Mouse (Mus musculus) liver, embryonic 14.5 days (tissue): Measurements from ENCODE around the gene Reps2. TPM values are rescaled to one million over a fixed set of nuclear protein-coding genes. Genes with fewer than 3 reads are reported as not detected.

ENCODE experiments used
- ATAC-seq: fragments of 200-750 bp; cut with Nextera tagmentation; 2 replicates; pipeline ENCODE4 v1.8.0; 2017; ENCODE audit warnings: moderate number of reproducible peaks, mild to moderate bottlenecking, moderate library complexity; ENCODE audit not compliant: insufficient read depth
- DNase-seq, 3 experiments: peaks; one replicate each; pipeline ENCODE4 v3.0.0-alpha.2; 2012 to 2013; ENCODE audit warnings: low read depth in 3 of 3, low spot score in 3 of 3
- H3K27ac ChIP-seq: fragments of 300-500 bp; sonication (generic); 2 replicates; pipeline ENCODE4 v1.5.1; 2014; ENCODE audit warnings: moderate library complexity, mild to moderate bottlenecking, control low read depth, inconsistent platforms
- H3K27me3 ChIP-seq: fragments of 300-500 bp; sonication (generic); 2 replicates; pipeline ENCODE4 v1.6.1; 2014; ENCODE audit warnings: mild to moderate bottlenecking, low read length, moderate library complexity; ENCODE audit not compliant: control insufficient read depth, insufficient read depth
- H3K36me3 ChIP-seq: fragments of 300-500 bp; sonication (generic); replicated peaks from 2 replicates; pipeline ENCODE4 v1.6.1; 2014; ENCODE audit warnings: low read depth; ENCODE audit not compliant: control insufficient read depth, insufficient read depth
- H3K4me1 ChIP-seq, 2 experiments: fragments of 200-500 bp in 1 of 2; fragments of 300-500 bp in 1 of 2; sonication (generic) in 1 of 2; replicated peaks; 2 replicates each; pipeline ENCODE4 v1.6.1; 2012 to 2014; ENCODE audit warnings: antibody characterized with exemption in 1 of 2, inconsistent platforms in 1 of 2, low read length in 1 of 2; ENCODE audit not compliant: control insufficient read depth in 2 of 2, insufficient read depth in 2 of 2
- H3K4me2 ChIP-seq: fragments of 300-500 bp; sonication (generic); 2 replicates; pipeline ENCODE4 v1.6.1; 2014; ENCODE audit warnings: low read depth, mild to moderate bottlenecking, control low read depth, moderate library complexity
- H3K4me3 ChIP-seq, 2 experiments: fragments of 200-500 bp in 1 of 2; fragments of 300-500 bp in 1 of 2; sonication (generic) in 1 of 2; 2 replicates each; pipeline ENCODE4 v1.5.1; 2012 to 2014; ENCODE audit warnings: low read depth in 2 of 2, low read length in 2 of 2, mild to moderate bottlenecking in 2 of 2, control low read depth in 1 of 2, inconsistent platforms in 1 of 2, moderate library complexity in 1 of 2; ENCODE audit not compliant: insufficient read depth in 1 of 2
- H3K9ac ChIP-seq: fragments of 300-500 bp; sonication (generic); replicated peaks from 2 replicates; pipeline ENCODE4 v1.6.1; 2014; ENCODE audit warnings: mild to moderate bottlenecking, control low read depth, moderate library complexity
- H3K9me3 ChIP-seq: fragments of 300-500 bp; sonication (generic); 2 replicates; pipeline ENCODE4 v1.6.1; 2016; ENCODE audit warnings: low read length, mixed read lengths; ENCODE audit not compliant: control insufficient read depth
- CTCF ChIP-seq: IDR thresholded peaks from 2 replicates; pipeline ENCODE4 v1.5.1; 2016; ENCODE audit warnings: antibody characterized with exemption, low read depth, control low read depth
- EP300 ChIP-seq: IDR thresholded peaks from 2 replicates; pipeline ENCODE4 v1.6.1; 2016; ENCODE audit warnings: antibody characterized with exemption, low read depth
- WGBS: fragments of 180-500 bp; shearing (Covaris S2); extraction: QIAGEN DNeasy Blood & Tissue Kit; methylation state at CpG from one replicate; pipeline ENCODE4 v1.1.7; 2014; ENCODE audit not compliant: insufficient replicate concordance; 5-methylcytosine and 5-hydroxymethylcytosine counted together
- polyA plus RNA-seq, 2 experiments: library from polyadenylated mRNA; depleted of rRNA in 1 of 2; stranded (reverse) in 1 of 2; unstranded in 1 of 2; fragments of >200 nt; fragmentation: Nextera tagmentation in 1 of 2; extraction: Ambion mirVana in 1 of 2; gene quantifications; 2 replicates each; pipeline versions ENCODE4 v1.2.1 to v1.2.3; 2012 to 2014

The Reps2 gene
- polyA plus RNA-seq, 2 experiments: 0.63 to 0.95 TPM

GRCm38 (mm10) chrX:162432776-162433543 lies 210.5 kb downstream of the Reps2 start:
- TF ChIP-seq CTCF (no peak), EP300 (no peak)
- no peaks in the 10 kb centered on the region for H3K4me1 ChIP-seq
- no peaks in the 10 kb centered on the region for H3K36me3 ChIP-seq
- H3K4me2 ChIP-seq: no peak overlapping the region
- ATAC-seq (no peak), DNase-seq (no peak)
- H3K27ac ChIP-seq: no peak overlapping the region
- H3K4me3 ChIP-seq: no peak overlapping the region
- H3K9me3 ChIP-seq: no peaks in the 10 kb centered on the region
- WGBS: 47% methylated on average over 5 of the region's 5 CpGs
- no peaks in the 10 kb centered on the region for H3K27me3 ChIP-seq
- no peak overlapping the region for H3K9ac ChIP-seq

GRCm38 (mm10) chrX:162427698-162428097 lies 215.8 kb downstream of the Reps2 start:
- 75% methylated on average over 2 of the region's 3 CpGs for WGBS
- no peak for ATAC-seq
- TF ChIP-seq CTCF (no peak), EP300 (no peak)

GRCm38 (mm10) chrX:162419431-162419830 lies 224.0 kb downstream of the Reps2 start:
- Histone ChIP-seq H3K9ac (no peak overlapping the region), H3K36me3 (no peaks in the 10 kb centered on the region), H3K4me2 (no peak overlapping the region), H3K4me1 (no peaks in the 10 kb centered on the region), H3K9me3 (no peaks in the 10 kb centered on the region), H3K4me3 (no peak overlapping the region), H3K27me3 (no peaks in the 10 kb centered on the region), H3K27ac (no peak overlapping the region)
- 56% methylated on average over 3 of the region's 3 CpGs for WGBS
- ATAC-seq (no peak), DNase-seq (no peak)
- no peak for TF ChIP-seq EP300

More at GRCm38 (mm10) chrX:162427698-162428097, 215.8 kb downstream of the Reps2 start:
- H3K4me2 ChIP-seq: no peak overlapping the region
- no peak overlapping the region for H3K27ac ChIP-seq
- no peak overlapping the region for H3K4me3 ChIP-seq
- H3K36me3 ChIP-seq: no peaks in the 10 kb centered on the region
- DNase-seq: no peak
- H3K4me1 ChIP-seq: no peaks in the 10 kb centered on the region
- H3K9me3 ChIP-seq: no peaks in the 10 kb centered on the region
- H3K27me3 ChIP-seq: no peaks in the 10 kb centered on the region
- no peak overlapping the region for H3K9ac ChIP-seq

- Histone ChIP-seq H3K9me3 (no peaks in the 10 kb centered on the region), H3K36me3 (no peaks in the 10 kb centered on the region), H3K4me2 (no peak overlapping the region), H3K9ac (no peak overlapping the region), H3K27me3 (no peaks in the 10 kb centered on the region), H3K4me3 (no peak overlapping the region), H3K27ac (no peak overlapping the region), H3K4me1 (no peaks in the 10 kb centered on the region)
- TF ChIP-seq EP300 (no peak), CTCF (no peak)
- ATAC-seq (no peak), DNase-seq (no peak)
- 56% methylated on average over 2 of the region's 2 CpGs for WGBS
Observed at GRCm38 (mm10) chrX:162413124-162413523, 230.3 kb downstream of the Reps2 start.

- WGBS: 80% methylated on average over 4 of the region's 4 CpGs
- Histone ChIP-seq H3K4me1 (no peaks in the 10 kb centered on the region), H3K4me3 (no peak overlapping the region), H3K9ac (no peak overlapping the region), H3K36me3 (no peaks in the 10 kb centered on the region), H3K27me3 (no peaks in the 10 kb centered on the region), H3K9me3 (no peaks in the 10 kb centered on the region), H3K4me2 (no peak overlapping the region), H3K27ac (no peak overlapping the region)
- TF ChIP-seq EP300: no peak
- TF ChIP-seq CTCF: no peak
- no peak for ATAC-seq
- no peak for DNase-seq
Observed at GRCm38 (mm10) chrX:162407291-162407690, 236.2 kb downstream of the Reps2 start.
